Mouse (Mus musculus) gastrocnemius, postnatal 36 days (tissue): ENCODE data around the gene Col4a2. TPM values are rescaled to one million over a fixed set of nuclear protein-coding genes. Genes with fewer than 3 reads are reported as not detected.
"Not testable (repeated sequence)": the region's sequence is repeated elsewhere in the genome, so short reads cannot be mapped to it uniquely, and the experiment has no call there.

Source experiments
- DNase-seq, 2 experiments: peaks; one replicate each; pipeline ENCODE4 v3.0.0; 2022
- intact Hi-C: fragments of 180-260 bp; cut with DNase I; formaldehyde crosslinking; loops from one replicate; pipeline ENCODE4 v1.15.1; 2025
- total RNA-seq, 2 experiments: library from RNA; stranded (reverse); gene quantifications; 2 replicates each; pipeline ENCODE4 v1.2.3; 2021

The Col4a2 gene
- total RNA-seq, 2 experiments from 2014 or later = 77.5 to 105 TPM

GRCm38 (mm10) chr8:11447910-11448570, 135.4 kb downstream of the Col4a2 start:
- intact Hi-C loops = no loop called here
- no peak for DNase-seq

- intact Hi-C loops = loop anchor here (2.0 kb wide), 1 partner anchor 34 kb away; no protein-coding TSS in a partner anchor
- DNase-seq = no peak
These were observed 137.8 kb downstream of the Col4a2 start for GRCm38 (mm10) chr8:11450184-11451113.

GRCm38 (mm10) chr8:11452152-11452551, 139.5 kb downstream of the Col4a2 start:
- DNase-seq = no peak
- intact Hi-C loops = no loop called here

GRCm38 (mm10) chr8:11452559-11452958, 140.0 kb downstream of the Col4a2 start:
- intact Hi-C loops = no loop called here
- DNase-seq = no peak

GRCm38 (mm10) chr8:11452974-11453373, 140.4 kb downstream of the Col4a2 start:
- DNase-seq = no peak
- intact Hi-C loops = no loop called here

GRCm38 (mm10) chr8:11454228-11454627, 141.6 kb downstream of the Col4a2 start:
- intact Hi-C loops = no loop called here
- DNase-seq = no peak

GRCm38 (mm10) chr8:11457278-11457677, 144.7 kb downstream of the Col4a2 start:
- intact Hi-C loops = no loop called here
- no peak for DNase-seq

- peak in 1 of 2 experiments; percentile 22 for DNase-seq
- intact Hi-C loops = no loop called here
These were observed 145.6 kb downstream of the Col4a2 start for GRCm38 (mm10) chr8:11457981-11458836.

GRCm38 (mm10) chr8:11459016-11459415, 146.4 kb downstream of the Col4a2 start:
- no peak for DNase-seq
- intact Hi-C loops = no loop called here

- intact Hi-C loops = no loop called here
- DNase-seq = no peak
These were observed 148.3 kb downstream of the Col4a2 start for GRCm38 (mm10) chr8:11460934-11461333.

- DNase-seq = no peak
- intact Hi-C loops = no loop called here
These were observed 149.2 kb downstream of the Col4a2 start for GRCm38 (mm10) chr8:11461847-11462246.

GRCm38 (mm10) chr8:11462641-11463040, 150.0 kb downstream of the Col4a2 start:
- intact Hi-C loops = no loop called here
- DNase-seq = no peak

GRCm38 (mm10) chr8:11463541-11463888, 150.9 kb downstream of the Col4a2 start:
- DNase-seq = no peak
- intact Hi-C loops = no loop called here

GRCm38 (mm10) chr8:11463889-11464706, 151.5 kb downstream of the Col4a2 start:
- DNase-seq = no peak
- intact Hi-C loops = no loop called here

- intact Hi-C loops = no loop called here
These were observed 152.0 kb downstream of the Col4a2 start for GRCm38 (mm10) chr8:11464707-11464964.

GRCm38 (mm10) chr8:11465619-11466018, 153.0 kb downstream of the Col4a2 start:
- intact Hi-C loops = no loop called here
- no peak for DNase-seq

More at GRCm38 (mm10) chr8:11464707-11464964, 152.0 kb downstream of the Col4a2 start:
- no peak for DNase-seq

- DNase-seq, intact Hi-C loops: not testable (repeated sequence)
These were observed 153.9 kb downstream of the Col4a2 start for GRCm38 (mm10) chr8:11466528-11466927.

GRCm38 (mm10) chr8:11469095-11469494, 156.5 kb downstream of the Col4a2 start:
- DNase-seq = no peak
- intact Hi-C loops = no loop called here

GRCm38 (mm10) chr8:11470694-11471093, 158.1 kb downstream of the Col4a2 start:
- DNase-seq = no peak
- intact Hi-C loops = no loop called here

GRCm38 (mm10) chr8:11471309-11471708, 158.7 kb downstream of the Col4a2 start:
- DNase-seq = no peak
- intact Hi-C loops = no loop called here
